Mouse (Mus musculus) myocyte (in vitro differentiated cells): ENCODE data around the gene Tmem54. TPM values are rescaled to one million over a fixed set of nuclear protein-coding genes. Genes with fewer than 3 reads are reported as not detected.
A peak's percentile ranks its signal among the peaks of the same experiment; 100 is the strongest.

ENCODE experiments used
- H3K27me3 ChIP-seq: one replicate; pipeline ENCODE4 v1.6.1; 2011; ENCODE audit not compliant: control insufficient read depth, insufficient read depth, insufficient read length
- H3K36me3 ChIP-seq: one replicate; pipeline ENCODE4 v1.6.1; 2011; ENCODE audit not compliant: control insufficient read depth, insufficient read depth
- H3K4me2 ChIP-seq: one replicate; pipeline ENCODE4 v1.6.1; 2011; ENCODE audit warnings: low read depth, control low read depth
- H3K4me3 ChIP-seq: one replicate; pipeline ENCODE4 v1.5.1; 2011; ENCODE audit warnings: mild to moderate bottlenecking, control low read depth, moderate library complexity
- H3K79me2 ChIP-seq: one replicate; pipeline ENCODE4 v1.6.1; 2011; ENCODE audit not compliant: control insufficient read depth, insufficient read depth
- H3ac ChIP-seq: one replicate; pipeline ENCODE4 v1.6.1; 2011; ENCODE audit not compliant: control insufficient read depth, insufficient read length
- CEBPB ChIP-seq: IDR thresholded peaks from 2 replicates; pipeline ENCODE4 v1.6.1; 2011; ENCODE audit warnings: mild to moderate bottlenecking, moderate library complexity; ENCODE audit not compliant: poor library complexity, insufficient read depth, severe bottlenecking
- E2F4 ChIP-seq: IDR thresholded peaks from one replicate; pipeline ENCODE4 v1.6.1; 2011; ENCODE audit warnings: mild to moderate bottlenecking, control low read depth, moderate library complexity; ENCODE audit not compliant: insufficient read depth
- MAX ChIP-seq: IDR thresholded peaks from one replicate; pipeline ENCODE4 v1.6.1; 2011; ENCODE audit warnings: low read depth, mild to moderate bottlenecking, control low read depth
- MYOD1 ChIP-seq, 3 experiments: IDR thresholded peaks; one replicate each; pipeline ENCODE4 v1.6.1; 2011; ENCODE audit warnings: control low read depth in 2 of 3, low read depth in 2 of 3, mild to moderate bottlenecking in 2 of 3, moderate library complexity in 1 of 3; ENCODE audit not compliant: insufficient read length in 2 of 3, control insufficient read depth in 1 of 3
- MYOG ChIP-seq, 3 experiments: IDR thresholded peaks; one replicate each; pipeline ENCODE4 v1.6.1; 2011; ENCODE audit warnings: control low read depth in 2 of 3, low read depth in 2 of 3, mild to moderate bottlenecking in 2 of 3; ENCODE audit not compliant: insufficient read length in 2 of 3, control insufficient read depth in 1 of 3, insufficient read depth in 1 of 3
- POLR2A ChIP-seq: IDR thresholded peaks from one replicate; pipeline ENCODE4 v1.6.1; 2011; ENCODE audit warnings: low read depth, mild to moderate bottlenecking, control low read depth, moderate library complexity; ENCODE audit not compliant: insufficient read length
- POLR2AphosphoS2 ChIP-seq: IDR thresholded peaks from one replicate; pipeline ENCODE4 v1.6.1; 2011; ENCODE audit warnings: low read depth, control low read depth; ENCODE audit not compliant: insufficient read length
- REST ChIP-seq: IDR thresholded peaks from one replicate; pipeline ENCODE4 v1.6.1; 2011; ENCODE audit warnings: mild to moderate bottlenecking, control low read depth, moderate library complexity; ENCODE audit not compliant: insufficient read depth, insufficient read length
- SRF ChIP-seq: IDR thresholded peaks from one replicate; pipeline ENCODE4 v1.6.1; 2011; ENCODE audit warnings: low read depth; ENCODE audit not compliant: control insufficient read depth, insufficient read length
- TCF12 ChIP-seq: IDR thresholded peaks from one replicate; pipeline ENCODE4 v1.6.1; 2011; ENCODE audit warnings: mild to moderate bottlenecking, control low read depth; ENCODE audit not compliant: poor library complexity, insufficient read depth, severe bottlenecking
- TCF3 ChIP-seq: IDR thresholded peaks from one replicate; pipeline ENCODE4 v1.6.1; 2011; ENCODE audit warnings: low read depth, control low read depth; ENCODE audit not compliant: insufficient read length
- USF1 ChIP-seq: IDR thresholded peaks from one replicate; pipeline ENCODE4 v1.6.1; 2011; ENCODE audit warnings: low read depth, mild to moderate bottlenecking, control low read depth, moderate library complexity
- polyA plus RNA-seq: library from polyadenylated mRNA; unstranded; fragments of >200 nt; fragmentation: generic; extraction: Trizol; gene quantifications from one replicate; pipeline ENCODE4 v1.2.1, GENCODE M21; 2012; ENCODE audit warnings: missing spikeins

Gene Tmem54
- polyA plus RNA-seq, 1 experiment: 0.41 TPM

DNA sequence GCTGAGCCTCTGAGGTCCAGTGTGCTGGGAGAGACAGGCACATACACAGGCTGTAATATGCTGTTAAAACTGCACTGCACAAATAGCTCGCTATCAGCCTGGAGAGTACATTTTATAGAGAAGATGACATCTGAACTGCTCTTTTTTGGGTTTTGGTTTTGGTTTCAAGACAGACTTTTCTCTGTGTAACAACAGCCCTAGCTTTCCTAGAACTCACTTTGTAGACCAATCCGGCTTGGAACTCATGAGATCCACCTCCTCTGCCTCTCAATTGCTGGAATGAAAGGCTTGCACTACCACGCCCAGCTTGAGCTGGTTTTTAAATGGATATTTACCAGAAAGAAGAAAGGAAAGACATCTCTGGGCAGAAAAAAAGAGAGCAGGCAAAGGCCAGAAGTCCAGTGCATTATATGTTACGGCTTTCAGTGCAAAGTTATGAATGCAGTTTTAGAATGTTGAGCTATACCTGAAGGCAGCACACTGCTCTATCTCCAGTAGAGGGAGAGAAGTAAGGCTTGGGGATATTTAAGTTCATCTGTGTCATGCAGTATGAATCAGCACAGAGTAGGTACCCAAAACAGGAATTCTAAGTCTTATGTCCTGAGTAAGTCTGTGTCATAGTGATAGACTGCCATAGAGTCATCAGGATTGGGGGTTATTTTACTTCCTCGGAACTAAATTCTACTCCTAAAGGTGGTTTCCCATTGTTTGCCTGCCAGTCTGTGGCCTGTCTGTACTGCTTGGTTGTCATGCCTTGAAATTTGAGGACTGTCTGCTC lies 37.5 kb upstream of the Tmem54 start:
- Histone ChIP-seq H3K4me3 (no peak overlapping the region), H3ac (no peak overlapping the region), H3K27me3 (no peaks in the 10 kb centered on the region), H3K36me3 (peaks cover 4% of the 10 kb centered on the region), H3K4me2 (peak overlapping the region; percentile 80), H3K79me2 (peaks cover 83% of the 10 kb centered on the region)
- TF ChIP-seq MYOD1 (IDR thresholded peaks at IDR 0.05; ENCODE audit: control insufficient read depth in 1 of 3, insufficient read length in 2 of 3, low read depth in 2 of 3): no peak

GRCm38 (mm10) chr4:129068848-129069247 lies 36.5 kb upstream of the Tmem54 start:
- peaks cover 74% of the 10 kb centered on the region for H3K79me2 ChIP-seq
- no peak overlapping the region for H3ac ChIP-seq
- peaks cover 10% of the 10 kb centered on the region for H3K36me3 ChIP-seq
- no peaks in the 10 kb centered on the region for H3K27me3 ChIP-seq
- H3K4me3 ChIP-seq: no peak overlapping the region
- TF ChIP-seq CEBPB: no peak
- TF ChIP-seq E2F4: no peak
- TF ChIP-seq REST: no peak
- no peak for TF ChIP-seq MAX
- TF ChIP-seq USF1: no peak
- no peak for TF ChIP-seq POLR2AphosphoS2
- TF ChIP-seq TCF12: no peak
- no peak for TF ChIP-seq POLR2A
- no peak for TF ChIP-seq MYOD1 (IDR thresholded peaks at IDR 0.05; ENCODE audit: control insufficient read depth in 1 of 3, insufficient read length in 2 of 3, low read depth in 2 of 3)
- no peak for TF ChIP-seq SRF
- no peak for TF ChIP-seq TCF3
- no peak for TF ChIP-seq MYOG (IDR thresholded peaks at IDR 0.05; ENCODE audit: control insufficient read depth in 1 of 3, insufficient read depth in 1 of 3, insufficient read length in 2 of 3, low read depth in 2 of 3)
- peak overlapping the region; percentile 80 for H3K4me2 ChIP-seq

GRCm38 (mm10) chr4:129079126-129079525 lies 26.2 kb upstream of the Tmem54 start:
- TF ChIP-seq POLR2AphosphoS2: no peak
- H3K36me3 ChIP-seq: peaks cover 59% of the 10 kb centered on the region
- H3K27me3 ChIP-seq: no peaks in the 10 kb centered on the region
- no peaks in the 10 kb centered on the region for H3K79me2 ChIP-seq
- H3K4me3 ChIP-seq: no peak overlapping the region
- no peak overlapping the region for H3K4me2 ChIP-seq
- no peak overlapping the region for H3ac ChIP-seq

DNA sequence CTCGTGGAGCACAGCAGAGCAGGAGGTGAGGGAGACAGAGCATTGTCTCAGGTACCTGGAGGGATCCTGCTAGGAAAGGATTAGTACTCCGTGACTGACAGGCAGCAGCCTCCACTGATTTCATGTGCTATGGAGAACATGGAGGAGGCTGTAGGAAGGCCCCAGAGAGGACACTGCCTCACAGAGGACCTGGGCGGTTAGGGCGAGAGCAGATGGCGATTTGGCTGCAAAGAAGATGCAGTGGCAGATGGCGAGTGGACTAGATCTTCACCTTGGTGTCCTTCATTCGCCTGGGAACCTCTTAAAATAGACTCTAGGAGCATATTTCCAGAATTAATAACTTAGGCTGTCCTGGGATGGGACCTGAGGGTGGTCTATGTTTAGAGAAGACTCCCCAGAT lies 24.3 kb upstream of the Tmem54 start:
- Histone ChIP-seq H3K36me3 (peaks cover 45% of the 10 kb centered on the region), H3K27me3 (no peaks in the 10 kb centered on the region), H3K4me2 (no peak overlapping the region), H3K4me3 (no peak overlapping the region), H3ac (no peak overlapping the region), H3K79me2 (no peaks in the 10 kb centered on the region)
- TF ChIP-seq TCF12 (no peak), E2F4 (no peak), MYOD1 (IDR thresholded peaks at IDR 0.05; ENCODE audit: control insufficient read depth in 1 of 3, insufficient read length in 2 of 3, low read depth in 2 of 3) (no peak), REST (no peak), TCF3 (no peak), SRF (no peak), POLR2A (no peak), POLR2AphosphoS2 (no peak), CEBPB (no peak)

- H3K4me2 ChIP-seq: peak overlapping the region; percentile 3
- H3K79me2 ChIP-seq: no peaks in the 10 kb centered on the region
- H3ac ChIP-seq: no peak overlapping the region
- no peaks in the 10 kb centered on the region for H3K27me3 ChIP-seq
- peak in 2 of 3 experiments; percentile 57 to 78 for TF ChIP-seq MYOD1 (IDR thresholded peaks at IDR 0.05; ENCODE audit: control insufficient read depth in 1 of 3, insufficient read length in 2 of 3, low read depth in 2 of 3)
- TF ChIP-seq MYOG (IDR thresholded peaks at IDR 0.05; ENCODE audit: control insufficient read depth in 1 of 3, insufficient read depth in 1 of 3, insufficient read length in 2 of 3, low read depth in 2 of 3): peak in 2 of 3 experiments; percentile 60 to 68
- TF ChIP-seq E2F4: no peak
- no peak for TF ChIP-seq REST
- no peak overlapping the region for H3K4me3 ChIP-seq
- H3K36me3 ChIP-seq: peaks cover 42% of the 10 kb centered on the region
These were observed 23.8 kb upstream of the Tmem54 start for GRCm38 (mm10) chr4:129081512-129081911.
